Mouse (Mus musculus) forebrain, postnatal 0 days (tissue): ENCODE results near the gene Hck. TPM values are rescaled to one million over a fixed set of nuclear protein-coding genes. Genes with fewer than 3 reads are reported as not detected.

Source experiments
- ATAC-seq: fragments of 200-750 bp; cut with Nextera tagmentation; 2 replicates; pipeline ENCODE4 v1.8.0; 2017; ENCODE audit warnings: mild to moderate bottlenecking, moderate library complexity
- DNase-seq: peaks from one replicate; pipeline ENCODE4 v3.0.0-alpha.2; 2015
- H3K27ac ChIP-seq: fragments of 300-500 bp; sonication (generic); 2 replicates; pipeline ENCODE4 v1.5.1; 2014; ENCODE audit warnings: low read depth, mild to moderate bottlenecking, antibody characterized with exemption, low read length, moderate library complexity, mixed read lengths
- H3K27me3 ChIP-seq: fragments of 300-500 bp; sonication (generic); 2 replicates; pipeline ENCODE4 v1.6.1; 2014; ENCODE audit warnings: mild to moderate bottlenecking, low read length, mixed read lengths; ENCODE audit not compliant: insufficient read depth
- H3K36me3 ChIP-seq: fragments of 300-500 bp; sonication (generic); 2 replicates; pipeline ENCODE4 v1.6.1; 2014; ENCODE audit warnings: mild to moderate bottlenecking, moderate library complexity; ENCODE audit not compliant: insufficient read depth
- H3K4me1 ChIP-seq: fragments of 300-500 bp; sonication (generic); 2 replicates; pipeline ENCODE4 v1.6.1; 2014; ENCODE audit warnings: antibody characterized with exemption; ENCODE audit not compliant: insufficient read depth
- H3K4me2 ChIP-seq: fragments of 300-500 bp; sonication (generic); 2 replicates; pipeline ENCODE4 v1.6.1; 2014; ENCODE audit warnings: low read depth, mild to moderate bottlenecking, moderate library complexity
- H3K4me3 ChIP-seq: fragments of 300-500 bp; sonication (generic); 2 replicates; pipeline ENCODE4 v1.5.1; 2014; ENCODE audit warnings: low read depth, low read length, mixed read lengths
- H3K9ac ChIP-seq: fragments of 300-500 bp; sonication (generic); 2 replicates; pipeline ENCODE4 v1.6.1; 2014; ENCODE audit warnings: mild to moderate bottlenecking
- H3K9me3 ChIP-seq: fragments of 300-500 bp; sonication (generic); 2 replicates; pipeline ENCODE4 v1.6.1; 2016; ENCODE audit warnings: low read length
- CTCF ChIP-seq: sonication (generic); IDR thresholded peaks from 2 replicates; pipeline ENCODE4 v1.5.1; 2016; ENCODE audit warnings: antibody characterized with exemption, control low read depth, low read depth
- WGBS: fragments of 180-500 bp; shearing (Covaris S2); extraction: QIAGEN DNeasy Blood & Tissue Kit; methylation state at CpG from one replicate; pipeline ENCODE4 v1.1.7; 2014; 5-methylcytosine and 5-hydroxymethylcytosine counted together
- polyA plus RNA-seq: library from polyadenylated mRNA; unstranded; fragments of >200 nt; fragmentation: Nextera tagmentation; extraction: Ambion mirVana; gene quantifications from 2 replicates; pipeline ENCODE4 v1.2.1, GENCODE M21; 2015
- total RNA-seq: library from RNA; depleted of rRNA; stranded (reverse); fragments of >200 nt; gene quantifications from 2 replicates; pipeline ENCODE4 v1.2.3, GENCODE M21; 2014; rRNA removed

The Hck gene
- total RNA-seq (3.1 and 5.7 TPM in 2 replicates), polyA plus RNA-seq (2.6 and 3.5 TPM in 2 replicates)

GRCm38 (mm10) chr2:153108313-153109264 lies at the start of gene Hck:
TSS of gene Hck (plus strand) at chr2:153108468.
- whole genome bisulfite sequencing = 3% methylated on average over 51 of the region's 52 CpGs
- no peaks in the 10 kb centered on the region for H3K4me1 ChIP-seq
- peak within 1 kb of the TSS; percentile 39 for H3K4me3 ChIP-seq
- H3K27me3 ChIP-seq = peaks cover 21% of the 10 kb centered on the region
- no peak within 1 kb of the TSS for H3K27ac ChIP-seq
- H3K9me3 ChIP-seq = no peaks in the 10 kb centered on the region
- H3K4me2 ChIP-seq = peak within 1 kb of the TSS; percentile 48
- no peaks in the 10 kb centered on the region for H3K36me3 ChIP-seq
- peak; percentile 14 for DNase-seq
- no peak for TF ChIP-seq CTCF
- peak within 1 kb of the TSS; percentile 23 for H3K9ac ChIP-seq
- peak; percentile 59 for ATAC-seq

- 87% methylated on average over 7 of the region's 7 CpGs for WGBS
- Histone ChIP-seq H3K4me3 (no peak overlapping the region), H3K9me3 (no peaks in the 10 kb centered on the region), H3K36me3 (peaks cover 13% of the 10 kb centered on the region), H3K27ac (no peak overlapping the region), H3K4me1 (no peaks in the 10 kb centered on the region), H3K27me3 (no peaks in the 10 kb centered on the region), H3K4me2 (no peak overlapping the region), H3K9ac (no peak overlapping the region)
- no peak for TF ChIP-seq CTCF
- ATAC-seq (no peak), DNase-seq (no peak)
Measured at GRCm38 (mm10) chr2:153060216-153060615, 48.1 kb upstream of the Hck start.

DNA sequence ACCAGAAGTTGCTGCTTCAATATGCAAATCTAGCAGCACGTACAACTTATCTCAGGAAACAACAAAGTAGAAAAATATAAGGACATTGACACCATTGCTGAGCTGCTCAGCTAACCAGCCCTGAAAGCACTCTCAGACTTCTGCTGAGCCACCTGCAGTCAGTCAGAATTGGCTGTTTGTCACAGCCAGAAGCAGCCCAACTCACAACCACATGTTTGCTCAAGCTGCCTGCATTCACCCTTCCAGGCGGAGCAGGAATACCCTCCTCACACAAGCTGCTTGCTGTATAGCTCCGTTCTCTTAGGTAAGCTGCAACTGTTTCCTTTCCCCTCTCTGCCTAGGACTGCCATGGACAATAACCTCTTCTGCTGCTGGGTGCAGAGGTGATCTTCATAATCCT lies 44.9 kb upstream of the Hck start:
- 42% methylated on average over 3 of the region's 3 CpGs for WGBS
- Histone ChIP-seq H3K4me1 (no peaks in the 10 kb centered on the region), H3K9me3 (no peaks in the 10 kb centered on the region), H3K36me3 (no peaks in the 10 kb centered on the region; the same call in 1 of the 2 replicates), H3K4me3 (no peak overlapping the region), H3K9ac (no peak overlapping the region), H3K4me2 (no peak overlapping the region), H3K27me3 (no peaks in the 10 kb centered on the region), H3K27ac (no peak overlapping the region)
- ATAC-seq (peak; percentile 67), DNase-seq (peak; percentile 69)
- TF ChIP-seq CTCF = no peak

DNA sequence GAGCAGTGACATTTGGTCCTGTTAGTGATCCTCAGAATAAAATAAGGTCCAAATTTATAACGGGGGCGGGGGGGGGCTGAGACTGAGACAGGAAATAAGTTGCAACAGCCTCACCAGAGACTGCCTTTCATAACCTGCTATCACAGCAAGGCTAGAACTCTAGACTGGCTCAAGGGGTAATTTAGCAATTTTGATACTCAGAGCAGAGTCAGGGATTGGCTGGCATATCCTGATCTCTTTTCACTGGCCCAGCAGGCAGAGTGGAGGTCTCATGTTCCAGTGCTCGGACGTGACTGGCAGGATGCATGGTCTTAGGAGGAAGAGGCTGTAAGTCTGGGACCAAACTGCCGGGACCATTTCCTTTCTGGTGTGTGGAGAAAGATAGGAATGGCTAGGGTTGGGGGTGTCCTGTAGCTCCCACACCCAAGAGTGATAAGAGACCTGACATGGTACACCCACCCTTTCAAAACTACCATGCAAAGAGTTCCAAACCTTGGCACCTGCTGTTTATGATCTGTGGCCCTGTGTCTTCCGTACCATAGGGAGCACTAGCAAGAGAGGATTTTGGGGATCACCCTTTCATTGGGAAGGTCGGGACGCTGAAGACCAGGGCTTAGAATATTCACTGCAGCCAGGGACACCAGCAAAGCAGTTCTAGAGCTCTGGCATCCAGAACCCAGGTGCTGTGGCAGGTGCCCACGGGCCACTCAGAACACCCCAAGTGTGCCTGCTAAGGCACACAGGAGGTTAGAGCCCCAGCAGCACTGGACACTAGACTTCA lies 43.9 kb upstream of the Hck start:
- no peak overlapping the region for H3K4me2 ChIP-seq
- no peaks in the 10 kb centered on the region for H3K4me1 ChIP-seq
- no peak overlapping the region for H3K27ac ChIP-seq
- H3K27me3 ChIP-seq = no peaks in the 10 kb centered on the region
- WGBS = 69% methylated on average over 9 of the region's 9 CpGs
- no peak for DNase-seq
- no peak overlapping the region for H3K9ac ChIP-seq
- H3K36me3 ChIP-seq = no peaks in the 10 kb centered on the region
- H3K9me3 ChIP-seq = no peaks in the 10 kb centered on the region
- TF ChIP-seq CTCF = no peak
- H3K4me3 ChIP-seq = no peak overlapping the region
- no peak for ATAC-seq

DNA sequence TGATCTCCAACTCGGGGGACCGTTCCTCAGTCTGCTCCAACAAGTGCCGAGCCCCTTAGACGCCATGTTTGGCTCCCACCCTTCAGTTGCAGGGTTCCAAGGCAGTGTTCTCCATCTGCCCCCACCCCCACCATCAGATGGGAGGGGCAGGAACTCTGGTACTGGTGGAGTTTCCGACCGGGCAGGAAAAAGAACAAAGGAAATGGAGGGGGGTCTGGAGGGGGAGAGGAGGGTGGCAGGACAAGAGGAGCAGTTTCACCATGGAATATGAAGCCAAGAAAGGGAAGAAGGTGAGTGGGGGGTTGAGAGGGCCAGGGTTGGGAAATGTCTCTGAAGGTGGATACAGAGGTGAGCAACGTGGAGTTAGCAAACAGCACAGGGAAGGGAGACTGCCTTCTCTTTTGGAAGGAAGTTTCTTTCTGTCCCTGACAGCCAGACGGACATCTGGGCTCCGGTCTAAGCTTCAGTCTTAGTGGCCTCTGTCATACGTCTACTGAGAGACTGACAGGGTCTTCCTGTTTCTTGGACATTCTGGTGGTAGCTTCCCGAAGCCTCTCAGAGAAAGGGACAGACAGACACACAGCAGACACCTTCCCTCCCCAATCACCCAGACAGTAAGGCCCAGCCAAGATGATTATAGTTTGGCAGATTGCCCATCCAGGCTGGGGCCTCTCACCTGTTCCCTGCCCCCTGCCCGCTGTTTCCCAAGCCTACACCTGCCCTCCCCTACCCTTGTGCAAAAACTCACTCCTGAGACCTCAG lies 42.3 kb upstream of the Hck start, which contains the start of gene Ccm2l:
Ccm2l (plus strand) TSS at position 209 of the 762 bp plus-strand sequence.
- no peak for ATAC-seq
- Histone ChIP-seq H3K4me1 (no peaks in the 10 kb centered on the region), H3K27me3 (peaks cover 8% of the 10 kb centered on the region), H3K9ac (no peak within 1 kb of the TSS), H3K4me3 (no peak within 1 kb of the TSS), H3K27ac (no peak within 1 kb of the TSS), H3K4me2 (no peak within 1 kb of the TSS), H3K9me3 (no peaks in the 10 kb centered on the region), H3K36me3 (no peaks in the 10 kb centered on the region)
- no peak for TF ChIP-seq CTCF
- WGBS = 59% methylated on average over 12 of the region's 12 CpGs
- no peak for DNase-seq

DNA sequence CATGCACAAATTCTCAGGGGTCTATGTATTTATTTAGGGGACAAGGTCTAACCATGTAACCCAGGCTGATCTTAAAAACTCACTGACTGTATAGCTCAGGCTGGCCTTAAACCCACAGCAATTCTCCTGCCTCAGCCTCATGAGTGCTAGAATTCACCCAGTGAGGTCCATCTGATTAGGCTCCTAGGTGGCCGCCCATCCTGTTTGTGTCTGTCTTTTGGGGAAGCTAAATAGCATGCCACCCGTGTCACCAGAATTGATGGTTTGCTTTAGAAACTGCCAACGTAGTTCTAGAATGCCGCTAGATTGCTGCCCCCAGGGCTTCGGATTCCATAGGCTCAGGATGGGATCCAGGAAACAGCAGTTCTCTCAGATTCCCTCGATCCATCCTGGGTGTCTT lies 41.3 kb upstream of the Hck start:
- H3K9ac ChIP-seq = no peak overlapping the region
- DNase-seq (no peak), ATAC-seq (no peak)
- no peak overlapping the region for H3K4me2 ChIP-seq
- H3K27me3 ChIP-seq = peaks cover 16% of the 10 kb centered on the region
- H3K27ac ChIP-seq = no peak overlapping the region
- H3K4me3 ChIP-seq = no peak overlapping the region
- H3K4me1 ChIP-seq = no peaks in the 10 kb centered on the region
- no peaks in the 10 kb centered on the region for H3K9me3 ChIP-seq
- WGBS = 49% methylated on average over 6 of the region's 6 CpGs
- no peaks in the 10 kb centered on the region for H3K36me3 ChIP-seq
- no peak for TF ChIP-seq CTCF
